Mouse (Mus musculus): ENCODE results near the gene Tmem156.
A peak's percentile ranks its signal among the peaks of the same experiment; 100 is the strongest.

The Tmem156 gene

GRCm38 (mm10) chr5:65096805-65097204 lies 4.9 kb upstream of the Tmem156 start:
- DNase-seq (ENCODE audit: low spot score in 2 of 2) = no peak

DNA sequence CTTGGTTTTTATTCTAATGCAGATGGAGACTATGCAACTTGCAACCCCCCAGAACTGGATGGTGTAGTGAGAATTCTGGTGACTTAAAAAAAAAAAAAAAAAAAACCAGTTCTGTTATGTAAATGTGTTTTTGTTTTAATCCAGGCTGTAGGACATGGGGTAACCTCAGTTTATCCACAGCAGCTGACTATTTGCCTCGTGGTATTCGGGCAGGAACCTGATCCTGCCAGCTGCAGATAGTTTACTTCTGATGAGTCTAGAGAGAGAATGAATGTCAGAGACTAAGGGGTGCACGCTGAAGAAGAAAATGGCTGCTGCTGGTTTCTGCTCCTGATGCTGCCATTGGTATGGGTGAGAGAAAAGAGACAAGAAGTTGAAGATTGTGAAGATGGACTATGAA lies 4.2 kb upstream of the Tmem156 start:
- DNase-seq (ENCODE audit: low spot score in 2 of 2) = no peak

DNA sequence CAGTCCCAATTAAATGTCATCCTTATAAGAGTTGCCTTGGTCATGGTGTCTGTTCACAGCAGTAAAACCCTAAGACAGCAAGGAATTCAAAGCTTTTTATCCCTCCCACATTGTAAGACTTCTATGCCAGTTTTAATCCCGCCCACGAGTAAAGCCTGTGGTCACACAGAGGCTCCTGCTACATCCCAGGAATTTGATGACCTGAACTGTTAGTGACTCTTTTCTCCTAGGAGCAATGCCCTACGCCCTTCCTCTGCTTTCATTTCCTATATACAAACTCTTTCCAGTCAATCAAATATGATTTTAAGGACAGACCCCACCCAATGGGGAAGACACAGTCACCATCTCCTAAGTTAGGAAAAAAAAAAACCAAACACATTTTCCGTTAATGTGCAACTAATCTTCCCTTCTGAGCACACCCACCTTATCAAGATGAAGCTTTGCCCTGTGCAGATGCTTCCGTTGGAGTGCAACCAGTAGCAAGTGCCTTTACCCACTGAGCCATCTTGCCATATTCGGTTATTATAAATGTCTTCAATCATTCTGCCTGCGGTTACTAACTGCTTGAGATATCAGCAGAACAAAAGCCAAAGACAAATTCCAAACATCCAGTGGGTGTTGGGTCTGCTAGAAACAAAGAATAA lies 3.1 kb upstream of the Tmem156 start:
- DNase-seq (ENCODE audit: low spot score in 2 of 2) = no peak

DNA sequence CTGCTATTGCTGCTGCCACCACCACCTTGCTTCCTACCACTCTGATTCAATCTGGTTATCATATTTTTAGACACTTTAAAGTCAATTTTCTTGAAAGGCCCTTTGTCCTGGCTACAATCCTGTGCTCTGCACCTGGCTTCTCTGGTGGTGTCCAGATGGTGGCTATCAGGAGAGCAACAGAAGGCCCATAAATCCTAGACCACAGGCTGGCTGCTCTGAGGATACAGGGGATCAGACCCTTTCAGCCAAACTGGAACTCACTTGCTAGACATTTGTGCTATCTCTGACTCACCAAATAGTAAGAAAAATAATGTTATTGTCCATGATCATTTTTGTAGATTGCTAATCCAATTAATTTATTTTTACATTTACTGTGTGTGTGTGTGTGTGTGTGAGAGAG lies 1.8 kb upstream of the Tmem156 start:
- no peak for DNase-seq (ENCODE audit: low spot score in 2 of 2)

DNA sequence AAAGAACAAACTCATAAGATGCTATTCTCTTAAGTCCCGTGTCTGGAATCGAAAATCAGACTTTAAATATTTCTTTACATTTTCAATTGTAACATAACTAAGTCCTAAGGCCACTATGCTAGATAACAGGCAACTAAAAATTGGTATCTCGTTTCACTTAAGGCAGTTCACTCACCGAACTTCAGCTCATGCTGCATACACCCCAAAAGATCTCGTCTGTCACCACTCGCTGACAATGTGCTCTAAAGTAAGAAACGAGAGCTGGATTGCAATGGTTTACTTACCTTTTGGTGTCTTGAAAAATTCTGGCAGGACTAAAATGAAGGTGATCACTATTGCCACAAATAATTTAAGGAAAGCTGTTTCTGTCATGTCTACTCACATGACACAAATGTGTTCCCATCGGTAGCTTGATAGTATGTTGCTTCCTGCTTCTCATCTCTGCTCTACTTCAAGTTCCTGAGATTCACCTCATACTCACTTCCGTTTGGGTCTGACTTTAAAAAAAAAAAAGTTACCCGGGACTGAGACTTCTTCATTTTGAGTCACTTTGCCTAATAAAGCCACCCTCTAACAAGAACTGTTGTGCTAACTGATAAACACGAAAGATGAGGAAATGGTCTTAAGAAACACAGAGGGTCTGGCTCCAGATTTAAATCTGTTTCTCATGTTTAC lies 611 bp downstream of the Tmem156 start:
- no peak for DNase-seq (ENCODE audit: low spot score in 2 of 2)

DNA sequence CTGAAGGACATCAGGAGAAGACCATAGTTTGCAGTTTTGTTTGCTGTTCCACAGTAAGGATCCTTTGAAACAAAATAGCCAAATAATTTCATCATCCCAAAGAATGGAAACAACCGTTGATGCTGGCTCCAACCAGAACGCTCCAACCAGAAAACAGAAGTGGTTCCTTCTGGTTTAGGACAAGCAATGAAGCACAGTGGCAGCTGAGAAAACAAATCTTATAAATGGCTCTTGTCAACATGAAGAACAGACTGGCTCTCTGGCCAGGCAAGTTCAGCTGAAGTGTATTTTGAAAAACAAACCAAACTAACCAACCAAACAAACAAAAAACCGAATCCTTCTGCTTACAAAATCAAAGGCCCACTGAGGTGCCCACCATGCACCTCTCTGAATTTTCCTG lies 2.2 kb downstream of the Tmem156 start:
- DNase-seq (ENCODE audit: low spot score in 2 of 2) = no peak

DNA sequence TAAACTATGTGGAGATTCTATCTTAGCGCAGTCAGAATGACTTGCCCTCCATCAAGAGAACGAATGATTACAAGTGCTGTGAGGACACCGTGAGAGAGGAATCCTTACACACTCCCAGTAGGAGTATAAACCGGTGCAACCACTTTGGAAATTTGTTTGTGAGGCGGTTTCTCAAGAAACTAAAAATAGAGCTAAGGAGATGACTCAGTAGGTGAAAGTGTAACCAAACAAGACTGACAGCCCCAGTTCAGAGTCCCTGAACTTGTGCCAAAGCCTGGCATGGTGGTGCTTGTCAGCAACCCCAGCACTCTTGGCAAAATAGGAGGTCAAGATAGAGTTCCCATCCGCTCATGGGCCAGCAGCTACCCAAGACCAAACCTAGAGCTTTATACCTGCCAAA lies 5.4 kb downstream of the Tmem156 start:
- DNase-seq (ENCODE audit: low spot score in 2 of 2) = peak; percentile 49 to 54

DNA sequence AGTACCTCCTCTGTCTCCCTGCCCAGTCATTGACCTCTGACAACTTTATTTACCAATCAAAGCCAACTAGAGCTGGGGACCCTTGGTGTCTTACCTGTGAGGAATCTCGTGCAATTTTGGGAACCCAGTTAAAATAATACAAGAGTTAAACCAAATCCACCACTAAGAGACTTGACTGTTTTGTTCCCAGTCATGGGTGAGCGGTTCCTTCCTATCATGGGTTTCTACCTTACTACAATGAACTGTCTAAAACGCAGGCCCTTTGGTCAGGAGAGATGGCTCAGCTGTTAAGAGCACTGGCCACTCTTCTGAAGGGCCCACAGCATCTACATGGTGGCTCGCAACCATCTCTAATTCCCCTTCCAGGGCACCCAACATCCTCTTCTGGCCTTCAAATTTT lies 10.1 kb downstream of the Tmem156 start:
- DNase-seq (ENCODE audit: low spot score in 2 of 2) = no peak

- peak in 1 of 2 experiments; percentile 8 for DNase-seq (ENCODE audit: low spot score in 2 of 2)
Observed at GRCm38 (mm10) chr5:65079881-65080280, 12.1 kb downstream of the Tmem156 start.

DNA sequence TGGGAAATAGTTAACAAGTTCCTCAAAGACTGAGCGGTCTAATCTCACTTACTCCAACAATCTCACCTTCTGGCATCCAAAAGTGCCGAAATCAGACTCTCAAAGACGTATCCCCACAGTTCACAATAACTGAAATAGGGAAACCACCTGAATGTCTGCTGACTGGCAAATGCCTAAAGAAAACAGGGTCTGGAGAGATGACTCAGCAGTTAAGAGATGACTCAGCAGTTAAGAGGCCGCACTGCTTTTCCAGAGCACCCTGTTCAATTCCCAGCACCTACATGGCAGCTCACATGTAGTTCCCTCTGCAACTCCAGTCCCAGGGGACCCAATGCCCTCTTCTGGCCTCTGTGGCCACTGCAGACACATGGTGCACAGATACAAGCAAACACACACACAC lies 13.9 kb downstream of the Tmem156 start:
- no peak for DNase-seq (ENCODE audit: low spot score in 2 of 2)

GRCm38 (mm10) chr5:65076748-65077147 lies 15.2 kb downstream of the Tmem156 start:
- DNase-seq (ENCODE audit: low spot score in 2 of 2) = no peak

DNA sequence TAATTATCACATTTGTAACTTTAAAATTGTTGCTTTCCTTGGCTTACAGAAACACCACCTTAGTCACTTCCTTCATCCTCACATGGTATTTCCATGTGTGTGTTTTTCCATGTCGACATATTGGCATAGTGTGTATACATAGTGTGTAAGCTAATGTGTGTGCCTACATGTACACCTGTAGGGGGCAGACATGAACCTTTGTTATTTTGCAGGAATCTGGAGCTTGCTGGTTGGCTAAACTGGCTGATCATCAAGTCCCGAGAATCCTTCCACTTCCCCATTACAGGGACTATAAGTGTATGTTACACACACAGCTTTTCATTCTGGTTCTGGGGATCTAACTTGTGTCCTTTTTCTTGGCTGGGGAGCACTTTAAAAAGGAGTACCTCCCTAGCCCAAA lies 15.8 kb downstream of the Tmem156 start:
- no peak for DNase-seq (ENCODE audit: low spot score in 2 of 2)

- no peak for DNase-seq (ENCODE audit: low spot score in 2 of 2)
Observed at GRCm38 (mm10) chr5:65074693-65075092, 17.2 kb downstream of the Tmem156 start.

- DNase-seq (ENCODE audit: low spot score in 2 of 2) = no peak
Observed at GRCm38 (mm10) chr5:65073247-65073646, 18.7 kb downstream of the Tmem156 start.

DNA sequence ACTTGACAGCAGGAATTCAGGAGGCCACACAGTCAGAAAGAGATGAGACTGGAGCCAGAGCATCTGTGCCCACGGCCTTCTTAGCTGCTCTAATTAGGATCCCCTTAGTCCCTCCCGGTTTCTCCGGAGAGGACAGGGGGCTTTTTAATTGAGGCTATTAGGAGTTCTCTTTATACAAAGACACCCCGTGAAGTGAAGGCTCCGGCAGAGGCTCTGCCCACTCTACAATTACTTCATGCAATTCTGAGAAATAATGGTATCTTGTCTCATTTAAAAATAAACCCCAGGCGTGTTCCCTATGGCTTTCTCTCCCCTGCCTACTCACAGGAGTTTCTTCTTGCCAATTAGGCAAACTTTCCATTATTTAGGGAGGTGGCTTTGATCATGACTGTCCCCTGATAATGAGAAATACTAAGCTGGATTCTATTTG lies 20.2 kb downstream of the Tmem156 start:
- no peak for DNase-seq (ENCODE audit: low spot score in 2 of 2)

- DNase-seq (ENCODE audit: low spot score in 2 of 2) = no peak
Observed at GRCm38 (mm10) chr5:65069872-65070271, 22.1 kb downstream of the Tmem156 start.

- DNase-seq (ENCODE audit: low spot score in 2 of 2) = no peak
Observed at GRCm38 (mm10) chr5:65068166-65068565, 23.8 kb downstream of the Tmem156 start.

- no peak for DNase-seq (ENCODE audit: low spot score in 2 of 2)
Observed at GRCm38 (mm10) chr5:65063266-65063665, 28.7 kb downstream of the Tmem156 start.

GRCm38 (mm10) chr5:65062236-65062635 lies 29.7 kb downstream of the Tmem156 start:
- DNase-seq (ENCODE audit: low spot score in 2 of 2) = no peak

DNA sequence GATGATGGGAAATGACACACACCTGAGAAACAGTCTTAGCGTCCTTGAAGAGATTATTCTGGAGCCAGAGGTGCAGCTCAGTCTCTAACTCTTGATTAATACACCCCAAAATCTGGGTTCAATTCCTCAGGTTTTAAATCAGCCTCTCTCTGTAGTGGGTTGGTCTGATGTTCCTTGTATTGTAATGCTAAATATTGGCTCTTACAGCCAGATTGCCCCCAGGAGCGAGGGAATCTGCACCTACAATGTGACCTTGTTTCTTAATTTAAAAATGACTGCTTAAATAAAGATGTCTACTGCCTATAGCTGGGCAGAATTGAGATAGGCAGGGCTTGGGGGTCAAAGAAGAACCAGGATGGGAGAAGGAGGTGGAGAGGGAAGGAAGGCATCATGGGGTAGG lies 32.1 kb downstream of the Tmem156 start:
- DNase-seq (ENCODE audit: low spot score in 2 of 2) = no peak

DNA sequence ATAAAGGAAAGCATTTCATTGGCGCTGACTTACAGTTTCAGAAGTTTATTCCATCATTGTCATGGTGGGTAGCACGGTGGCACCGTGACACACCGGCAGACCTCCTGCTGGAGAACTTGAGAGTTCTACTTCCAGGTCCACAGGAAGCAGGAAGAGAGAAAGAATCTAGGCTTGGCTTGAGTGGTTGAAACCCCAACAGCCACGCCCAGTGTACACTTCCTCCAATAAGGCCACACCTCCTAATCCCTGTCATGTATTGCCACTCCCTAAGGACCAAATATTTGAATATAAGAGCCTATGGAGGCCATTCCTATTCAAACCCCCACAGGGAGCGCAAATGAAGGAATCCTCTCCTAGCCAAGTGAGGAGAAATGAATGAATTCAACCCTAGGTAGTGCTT lies 34.3 kb downstream of the Tmem156 start:
- DNase-seq (ENCODE audit: low spot score in 2 of 2) = no peak

DNA sequence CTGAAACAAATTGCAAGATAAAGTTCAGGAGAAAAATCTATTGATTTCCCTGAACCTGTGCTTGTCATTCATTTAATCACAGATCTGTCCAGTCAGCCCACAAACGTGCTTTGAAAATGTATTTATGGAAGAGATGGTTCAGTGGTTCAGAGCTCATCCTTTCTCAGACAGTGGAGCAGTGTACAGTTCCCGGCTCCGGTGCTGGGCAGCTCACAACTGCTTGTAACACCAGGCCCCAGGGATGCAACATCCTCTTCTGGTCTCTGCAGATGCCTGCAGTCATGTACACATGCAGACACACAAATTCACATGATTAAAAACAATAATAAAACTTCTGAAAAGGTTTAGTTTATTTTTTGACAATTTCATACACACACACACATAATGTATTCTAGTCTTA lies 40.4 kb downstream of the Tmem156 start:
- DNase-seq (ENCODE audit: low spot score in 2 of 2) = no peak

- DNase-seq (ENCODE audit: low spot score in 2 of 2) = no peak
Observed at GRCm38 (mm10) chr5:65049880-65050279, 42.1 kb downstream of the Tmem156 start.
